In genomic region chr11:99102575-99103270, GRCm38 (mm10) we compare ENCODE assay signal across 26 mouse cellular contexts. TPM values are rescaled to one million over a fixed set of nuclear protein-coding genes. Genes with fewer than 3 reads are reported as not detected.
DNase-seq lines count a peak whose midpoint lies in the region; TF ChIP-seq lines count a peak whose summit lies in the region.
"Had no signal": no experiment of that assay in that cellular context is flagged by ENCODE, and none has a peak within 500 bp of the region (broad histone marks: within the 10 kb centered on the region; RNA-seq: fewer than 3 reads in every experiment).

No protein-coding gene starts in this region.

- H3K9me3 ChIP-seq in limb, embryonic 10.5 days (replicated peaks), result no peaks in the 10 kb centered on the region
- H3K9me3 ChIP-seq: heart, embryonic 10.5 days; hindbrain, embryonic 12.5 days; liver, embryonic 13.5 days; midbrain, embryonic 10.5 days; midbrain, embryonic 15.5 days had no signal

- no peaks in the 10 kb centered on the region for H3K27me3 ChIP-seq in limb, embryonic 10.5 days (ENCODE audit: low read depth, poor library complexity, severe bottlenecking)
- H3K27me3 ChIP-seq: hindbrain, embryonic 12.5 days; liver, embryonic 13.5 days; midbrain, embryonic 15.5 days had no signal

- no peak for TF ChIP-seq CTCF in layer of hippocampus, adult 2 months (conservative IDR thresholded peaks at IDR 0.05)

- no peak overlapping the region for H3K4me3 ChIP-seq in brown adipose tissue, adult 24 weeks (ENCODE audit: insufficient read depth, low read depth, low read length)
- H3K4me3 ChIP-seq in limb, embryonic 10.5 days, result no peak overlapping the region
- H3K4me3 ChIP-seq in layer of hippocampus, adult 2 months, result no peak overlapping the region
- H3K4me3 ChIP-seq: heart, embryonic 10.5 days; hindbrain, embryonic 12.5 days; liver, embryonic 13.5 days; midbrain, embryonic 10.5 days; midbrain, embryonic 15.5 days had no signal

- 90% methylated on average over 9 of the region's 9 CpGs for WGBS in limb, embryonic 10.5 days

- H3K4me1 ChIP-seq in brown adipose tissue, adult 24 weeks (ENCODE audit: control insufficient read depth, insufficient read depth, insufficient read length, low read length), result peaks cover 8% of the 10 kb centered on the region
- peaks cover 68% of the 10 kb centered on the region for H3K4me1 ChIP-seq in limb, embryonic 10.5 days
- H3K4me1 ChIP-seq: hindbrain, embryonic 12.5 days; midbrain, embryonic 15.5 days had no signal

- H3K27ac ChIP-seq in brown adipose tissue, adult 24 weeks (replicated peaks; ENCODE audit: low read depth, low read length), result peak overlapping the region; percentile 62
- H3K27ac ChIP-seq in limb, embryonic 10.5 days, result peak overlapping the region; percentile 67
- H3K27ac ChIP-seq in layer of hippocampus, adult 2 months, result no peak overlapping the region
- H3K27ac ChIP-seq: heart, embryonic 10.5 days; hindbrain, embryonic 12.5 days; liver, embryonic 13.5 days; macrophage; midbrain, embryonic 10.5 days; midbrain, embryonic 15.5 days had no signal

- no peaks in the 10 kb centered on the region for H3K36me3 ChIP-seq in limb, embryonic 10.5 days
- H3K36me3 ChIP-seq: heart, embryonic 10.5 days; hindbrain, embryonic 12.5 days; liver, embryonic 13.5 days; midbrain, embryonic 10.5 days; midbrain, embryonic 15.5 days had no signal

- DNase-seq in adrenal gland, postnatal 14 days, result peak; percentile 68
- DNase-seq in adrenal gland, adult (ENCODE audit: inconsistent age in 2 of 2, low spot score in 1 of 2), result no peak
- DNase-seq in limb, embryonic 10.5 days (ENCODE audit: low spot score), result no peak
- DNase-seq in kidney, postnatal 14 days, result no peak
- no peak for DNase-seq in layer of hippocampus, adult 2 months (ENCODE audit: low spot score in 2 of 2)
- DNase-seq in gastrocnemius, postnatal 25 days, result no peak
- DNase-seq: adrenal gland, postnatal 36 days; B cell, adult 2 months; cerebellum, adult 8-10 months; cerebellum, postnatal 25 days; heart, postnatal 36 days; kidney, adult 9 months; kidney, postnatal 10 days; liver, embryonic 13.5 days; lung, adult 18-20 months; spleen, adult 18-20 months; thymus, postnatal 25 days had no signal

RNA-seq across cellular contexts. Expression of gene Tns4, which starts 13.6 kb away (rescaled TPM):
- 0.52 and 0.90 TPM in 2 replicates for total RNA-seq in adrenal gland, postnatal 14 days (2021)
- not detected in 2 replicates for polyA plus RNA-seq in brown adipose tissue, adult 24 weeks (2012; ENCODE audit: insufficient read depth, insufficient read length, missing spikeins)
- polyA plus RNA-seq in limb, embryonic 10.5 days (2016; fragmentation: Nextera tagmentation; extraction: Ambion mirVana), result 0.74 and 1.4 TPM in 2 replicates
- not detected for total RNA-seq in layer of hippocampus, adult 2 months (2021)
- under 1 TPM in 1 of 2 experiments, not detected in 1; 0.05 TPM for total RNA-seq in gastrocnemius, postnatal 25 days (2021)
- total RNA-seq: gastrocnemius, adult 8-10 months had no signal
- polyA plus RNA-seq: forebrain, embryonic 16.5 days had no signal

RNA-seq across cellular contexts. Expression of gene Ccr7, which starts 52.2 kb away (rescaled TPM):
- total RNA-seq in adrenal gland, postnatal 14 days (2021), result 0.48 and 10.5 TPM in 2 replicates
- polyA plus RNA-seq in brown adipose tissue, adult 24 weeks (2012; ENCODE audit: insufficient read depth, insufficient read length, missing spikeins), result not detected in 2 replicates
- 0.82 and 1.3 TPM in 2 replicates for polyA plus RNA-seq in limb, embryonic 10.5 days (2016; fragmentation: Nextera tagmentation; extraction: Ambion mirVana)
- not detected for total RNA-seq in layer of hippocampus, adult 2 months (2021)
- not detected for total RNA-seq in gastrocnemius, postnatal 25 days (2021)
- total RNA-seq: gastrocnemius, adult 8-10 months; layer of hippocampus, postnatal 10 days had no signal
- polyA plus RNA-seq: forebrain, embryonic 16.5 days; midbrain, embryonic 15.5 days had no signal
